19 mouse cellular contexts compared by ENCODE assay signal in genomic region chr2:49938246-49938645, GRCm38 (mm10).
"Had no signal": no experiment of that assay in that cellular context is flagged by ENCODE, and none has a peak within 500 bp of the region (broad histone marks: within the 10 kb centered on the region; RNA-seq: fewer than 3 reads in every experiment).

No protein-coding gene starts in this region.

- H3K4me3 ChIP-seq: midbrain, embryonic 10.5 days; midbrain, embryonic 12.5 days; myocyte; neural tube, embryonic 13.5 days; neural tube, embryonic 15.5 days; stomach, embryonic 15.5 days had no signal

- ATAC-seq: midbrain, embryonic 16.5 days had no signal

- H3K27me3 ChIP-seq: midbrain, embryonic 12.5 days; neural tube, embryonic 13.5 days; neural tube, embryonic 15.5 days; stomach, embryonic 15.5 days had no signal

- H3K4me2 ChIP-seq: midbrain, embryonic 12.5 days; neural tube, embryonic 13.5 days; neural tube, embryonic 15.5 days; stomach, embryonic 15.5 days had no signal

- DNase-seq: lung, adult 2 months; lung, postnatal 14 days; lung, postnatal 4 days; midbrain, embryonic 14.5 days; retina, postnatal 1 day; right cerebral cortex, adult 18-20 months; right cerebral cortex, postnatal 14 days; thymus, adult 2 months; thymus, postnatal 25 days; thymus, postnatal 4 days had no signal

- H3K27ac ChIP-seq: liver, embryonic 14.5 days; midbrain, embryonic 10.5 days; midbrain, embryonic 12.5 days; neural tube, embryonic 13.5 days; neural tube, embryonic 15.5 days; stomach, embryonic 15.5 days; stomach, postnatal 0 days had no signal

- H3K4me1 ChIP-seq: midbrain, embryonic 10.5 days; midbrain, embryonic 12.5 days; neural tube, embryonic 13.5 days; stomach, embryonic 15.5 days had no signal

- H3K9me3 ChIP-seq: midbrain, embryonic 10.5 days; midbrain, embryonic 12.5 days; neural tube, embryonic 13.5 days; neural tube, embryonic 15.5 days; stomach, embryonic 15.5 days had no signal

- H3K36me3 ChIP-seq: midbrain, embryonic 10.5 days; midbrain, embryonic 12.5 days; neural tube, embryonic 13.5 days; neural tube, embryonic 15.5 days; stomach, embryonic 15.5 days had no signal

- H3K9ac ChIP-seq: liver, embryonic 14.5 days; midbrain, embryonic 12.5 days; neural tube, embryonic 13.5 days; neural tube, embryonic 15.5 days; stomach, embryonic 15.5 days had no signal
